Mouse (Mus musculus): Measurements from ENCODE around the gene Gng11. TPM values are rescaled to one million over a fixed set of nuclear protein-coding genes. Genes with fewer than 3 reads are reported as not detected.

The Gng11 gene
- polyA plus RNA-seq (2017; shearing (Covaris generic)): not detected

GRCm38 (mm10) chr6:4003890-4004306 is at the start of gene Gng11:
TSS of gene Gng11 (plus strand) at chr6:4003904.

GRCm38 (mm10) chr6:3988750-3989149 is 15.0 kb upstream of the Gng11 start, which contains the start of gene Tfpi2:
TSS of gene Tfpi2 (minus strand) at chr6:3988919.

GRCm38 (mm10) chr6:3993492-3993891 is 10.2 kb upstream of the Gng11 start, which contains the start of gene Gngt1:
TSS of gene Gngt1 (plus strand) at chr6:3993792.

Other genes with a start within 250 kb of the Gng11 start
- not detected for gene Calcr, start 239.2 kb upstream of the Gng11 start, polyA plus RNA-seq (2017; shearing (Covaris generic))
- not detected for gene Tfpi2, start 15.0 kb upstream of the Gng11 start, polyA plus RNA-seq (2017; shearing (Covaris generic))
- not detected for gene Gngt1, start 10.1 kb upstream of the Gng11 start, polyA plus RNA-seq (2017; shearing (Covaris generic))
- 43.9 TPM for gene Bet1, start 83.1 kb downstream of the Gng11 start, polyA plus RNA-seq (2017; shearing (Covaris generic))